Mouse (Mus musculus): ENCODE results near the gene Kcnk4. TPM values are rescaled to one million over a fixed set of nuclear protein-coding genes. Genes with fewer than 3 reads are reported as not detected.
"Not testable (repeated sequence)": the region's sequence is repeated elsewhere in the genome, so short reads cannot be mapped to it uniquely, and the experiment has no call there.

Kcnk4 gene
- polyA plus RNA-seq, 1 experiment from 2014 or later, result 13.8 TPM

DNA sequence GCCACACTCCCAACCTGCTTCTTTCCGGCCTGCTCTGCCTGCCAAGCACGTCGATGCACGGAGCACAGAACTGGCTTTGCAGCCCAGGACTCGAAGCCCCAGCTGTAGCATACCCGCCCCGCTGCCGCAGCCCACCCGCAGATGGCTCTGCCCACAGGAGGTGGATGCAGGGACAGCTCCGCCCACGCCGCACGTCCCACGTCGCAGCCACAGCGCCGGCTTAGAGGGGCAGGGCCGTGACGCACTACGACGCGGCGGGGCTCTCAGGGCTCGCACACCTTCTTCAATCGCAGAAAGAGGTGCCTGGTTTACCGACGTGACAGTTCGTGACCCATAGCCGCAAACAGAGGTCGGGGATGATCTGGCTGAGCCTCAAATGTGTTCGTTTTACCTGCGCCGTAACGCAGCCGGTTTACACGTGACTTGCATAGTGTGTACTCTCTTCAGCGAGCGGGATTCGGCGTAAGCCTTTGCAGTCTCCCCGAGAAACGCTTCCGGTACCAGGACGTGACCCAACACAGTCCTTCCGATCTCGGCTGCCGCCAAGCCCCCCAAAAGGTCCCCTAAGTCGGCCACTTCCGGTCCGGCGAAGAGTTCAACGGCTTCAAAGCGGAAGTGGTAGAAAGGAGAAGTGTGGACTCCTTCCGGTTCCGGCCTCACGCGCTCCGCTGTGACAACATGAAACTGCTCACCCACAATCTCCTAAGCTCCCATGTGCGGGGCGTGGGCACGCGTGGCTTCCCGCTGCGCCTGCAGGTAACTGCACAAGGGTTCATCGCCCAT, 24.6 kb downstream of the Kcnk4 start, which contains the start of the genes Trmt112 and Prdx5:
Trmt112 (plus strand) TSS at position 192 of the 783 bp plus-strand sequence.
Prdx5 (minus strand) TSS at position 600 of the 783 bp plus-strand sequence.
- Histone ChIP-seq H3K27ac (replicated peaks) (peak within 1 kb of the TSS; percentile 98), H3K4me1 (peaks cover 38% of the 10 kb centered on the region), H3K36me3 (peaks cover 56% of the 10 kb centered on the region), H3K4me2 (peak within 1 kb of the TSS; percentile 73), H3K27me3 (replicated peaks) (no peaks in the 10 kb centered on the region), H3K9ac (replicated peaks) (peak within 1 kb of the TSS; percentile 73), H3K9me3 (replicated peaks) (no peaks in the 10 kb centered on the region), H3K4me3 (replicated peaks) (peak within 1 kb of the TSS; percentile 64)
- ATAC-seq (ENCODE audit: low FRiP score), result peak; percentile 94
- WGBS, result under 1% methylated on average over 65 of the region's 65 CpGs

GRCm38 (mm10) chr19:6909021-6909420, 25.3 kb downstream of the Kcnk4 start:
- 8% methylated on average over 11 of the region's 11 CpGs for WGBS
- Histone ChIP-seq H3K9me3 (replicated peaks) (no peaks in the 10 kb centered on the region), H3K9ac (replicated peaks) (peak overlapping the region; percentile 73), H3K4me2 (peak overlapping the region; percentile 73), H3K27me3 (replicated peaks) (no peaks in the 10 kb centered on the region), H3K4me1 (peaks cover 38% of the 10 kb centered on the region), H3K36me3 (peaks cover 61% of the 10 kb centered on the region), H3K4me3 (replicated peaks) (peak overlapping the region; percentile 64), H3K27ac (replicated peaks) (peak overlapping the region; percentile 98)
- no peak for ATAC-seq (ENCODE audit: low FRiP score)

- ATAC-seq (ENCODE audit: low FRiP score), result no peak
- peak overlapping the region; percentile 73; the same call in 1 of the 2 replicates for H3K9ac ChIP-seq (replicated peaks)
- peaks cover 52% of the 10 kb centered on the region for H3K36me3 ChIP-seq
- H3K9me3 ChIP-seq (replicated peaks), result no peaks in the 10 kb centered on the region
- WGBS, result 92% methylated on average over 7 of the region's 7 CpGs
- peak overlapping the region; percentile 64 for H3K4me3 ChIP-seq (replicated peaks)
- no peak overlapping the region for H3K27ac ChIP-seq (replicated peaks)
- H3K4me1 ChIP-seq, result peaks cover 38% of the 10 kb centered on the region
- H3K4me2 ChIP-seq, result peak overlapping the region; percentile 73
- no peaks in the 10 kb centered on the region for H3K27me3 ChIP-seq (replicated peaks)
These were observed 26.3 kb downstream of the Kcnk4 start for GRCm38 (mm10) chr19:6907811-6908540.

DNA sequence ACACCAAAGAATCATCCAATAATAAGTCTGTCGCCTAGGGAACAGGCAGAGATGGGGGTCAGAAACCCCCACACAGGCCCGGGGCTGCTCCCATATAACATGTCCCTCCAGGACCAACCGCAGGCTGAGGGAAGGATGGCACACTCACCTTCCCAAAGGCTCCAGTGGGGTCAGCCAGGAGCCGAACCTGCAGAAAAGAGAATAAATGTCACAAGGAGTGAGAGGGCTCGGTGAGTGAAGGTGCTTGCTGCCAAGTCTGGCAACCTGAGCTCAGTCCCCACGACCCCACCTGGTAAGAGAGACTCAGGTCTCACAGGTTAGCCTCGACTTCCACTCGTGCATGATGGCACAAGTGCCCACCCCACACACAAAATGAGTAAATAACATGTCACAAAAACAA, 27.2 kb downstream of the Kcnk4 start:
- H3K27me3 ChIP-seq (replicated peaks), result no peaks in the 10 kb centered on the region
- peaks cover 38% of the 10 kb centered on the region for H3K4me1 ChIP-seq
- peak overlapping the region; percentile 73; the same call in 1 of the 2 replicates for H3K4me2 ChIP-seq
- peaks cover 43% of the 10 kb centered on the region for H3K36me3 ChIP-seq
- H3K9ac ChIP-seq (replicated peaks), result no peak overlapping the region
- ATAC-seq (ENCODE audit: low FRiP score), result no peak
- no peak overlapping the region for H3K27ac ChIP-seq (replicated peaks)
- WGBS, result 92% methylated on average over 8 of the region's 8 CpGs
- no peaks in the 10 kb centered on the region for H3K9me3 ChIP-seq (replicated peaks)
- H3K4me3 ChIP-seq (replicated peaks), result no peak overlapping the region

DNA sequence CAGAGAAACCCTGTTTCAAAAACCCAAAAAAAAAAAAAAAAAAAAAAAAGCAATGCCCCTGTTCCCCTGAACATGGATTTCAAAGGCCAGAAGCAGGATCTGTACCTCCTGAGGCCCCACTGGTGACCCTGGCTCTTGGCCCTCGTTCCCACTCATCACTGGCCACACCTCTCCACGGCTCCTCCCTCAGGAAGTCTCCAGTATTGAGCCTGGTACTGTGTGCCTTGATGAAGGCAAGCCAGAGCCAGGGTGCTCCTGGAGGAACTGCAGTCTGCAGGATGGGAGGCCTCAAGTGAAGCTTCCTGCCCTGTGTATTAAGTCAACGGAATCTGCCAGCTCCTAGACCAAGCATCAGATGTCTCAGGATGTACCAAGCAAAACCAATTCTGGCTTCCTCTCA, 28.1 kb downstream of the Kcnk4 start:
- Histone ChIP-seq H3K4me3 (replicated peaks) (no peak overlapping the region), H3K4me2 (no peak overlapping the region)

GRCm38 (mm10) chr19:6905498-6906159, 28.7 kb downstream of the Kcnk4 start:
- 94% methylated on average over 11 of the region's 11 CpGs for WGBS
- no peak overlapping the region for H3K9ac ChIP-seq (replicated peaks)
- no peak overlapping the region for H3K4me3 ChIP-seq (replicated peaks)
- ATAC-seq (ENCODE audit: low FRiP score), result no peak
- H3K27me3 ChIP-seq (replicated peaks), result no peaks in the 10 kb centered on the region
- H3K4me2 ChIP-seq, result no peak overlapping the region
- peaks cover 26% of the 10 kb centered on the region for H3K4me1 ChIP-seq
- H3K36me3 ChIP-seq, result peaks cover 32% of the 10 kb centered on the region
- no peak overlapping the region for H3K27ac ChIP-seq (replicated peaks)
- H3K9me3 ChIP-seq (replicated peaks), result no peaks in the 10 kb centered on the region

More for the DNA sequence above, 28.1 kb downstream of the Kcnk4 start:
- H3K9me3 ChIP-seq (replicated peaks), result no peaks in the 10 kb centered on the region
- no peak overlapping the region for H3K9ac ChIP-seq (replicated peaks)
- no peak overlapping the region for H3K27ac ChIP-seq (replicated peaks)
- H3K36me3 ChIP-seq, result peaks cover 34% of the 10 kb centered on the region
- H3K4me1 ChIP-seq, result peaks cover 31% of the 10 kb centered on the region
- ATAC-seq (ENCODE audit: low FRiP score), result no peak
- WGBS, result 93% methylated on average over 3 of the region's 3 CpGs
- no peaks in the 10 kb centered on the region for H3K27me3 ChIP-seq (replicated peaks)

GRCm38 (mm10) chr19:6904846-6905245, 29.5 kb downstream of the Kcnk4 start:
- no peak for ATAC-seq (ENCODE audit: low FRiP score)

DNA sequence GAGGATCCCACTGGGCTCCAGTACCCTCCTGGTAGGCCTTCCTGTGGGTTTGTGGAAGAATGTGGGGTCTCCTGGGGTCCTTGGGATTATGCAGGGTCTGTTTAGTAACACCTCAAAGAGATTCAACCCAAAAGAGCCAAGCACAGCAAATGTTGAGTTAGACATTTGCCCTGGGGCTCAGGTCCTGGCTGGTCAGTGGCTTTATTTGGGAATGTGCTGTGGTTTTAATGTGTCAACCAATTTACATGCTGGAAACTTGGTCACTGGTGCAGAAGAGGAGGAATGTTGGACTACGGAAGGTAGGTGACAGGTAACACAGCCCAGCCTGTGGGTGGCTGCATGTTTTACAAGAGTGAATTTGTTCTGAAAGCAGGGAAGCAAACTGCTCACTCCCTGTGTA, 31.3 kb downstream of the Kcnk4 start:
- H3K9me3 ChIP-seq (replicated peaks), result no peaks in the 10 kb centered on the region
- H3K9ac ChIP-seq (replicated peaks), result no peak overlapping the region
- no peaks in the 10 kb centered on the region for H3K27me3 ChIP-seq (replicated peaks)
- 100% methylated on average over 1 of the region's 1 CpGs for WGBS
- H3K4me1 ChIP-seq, result peaks cover 13% of the 10 kb centered on the region
- H3K36me3 ChIP-seq, result peaks cover 32% of the 10 kb centered on the region
- ATAC-seq (ENCODE audit: low FRiP score), result no peak
- H3K27ac ChIP-seq (replicated peaks), result no peak overlapping the region
- H3K4me3 ChIP-seq (replicated peaks), result no peak overlapping the region
- H3K4me2 ChIP-seq, result no peak overlapping the region

More at GRCm38 (mm10) chr19:6904846-6905245, 29.5 kb downstream of the Kcnk4 start:
- Histone ChIP-seq H3K4me3 (replicated peaks) (no peak overlapping the region), H3K27me3 (replicated peaks) (no peaks in the 10 kb centered on the region), H3K36me3 (peaks cover 32% of the 10 kb centered on the region), H3K9ac (replicated peaks) (no peak overlapping the region), H3K27ac (replicated peaks) (no peak overlapping the region), H3K4me2 (no peak overlapping the region), H3K4me1 (peaks cover 23% of the 10 kb centered on the region), H3K9me3 (replicated peaks) (no peaks in the 10 kb centered on the region)
- WGBS, result 86% methylated on average over 2 of the region's 2 CpGs

DNA sequence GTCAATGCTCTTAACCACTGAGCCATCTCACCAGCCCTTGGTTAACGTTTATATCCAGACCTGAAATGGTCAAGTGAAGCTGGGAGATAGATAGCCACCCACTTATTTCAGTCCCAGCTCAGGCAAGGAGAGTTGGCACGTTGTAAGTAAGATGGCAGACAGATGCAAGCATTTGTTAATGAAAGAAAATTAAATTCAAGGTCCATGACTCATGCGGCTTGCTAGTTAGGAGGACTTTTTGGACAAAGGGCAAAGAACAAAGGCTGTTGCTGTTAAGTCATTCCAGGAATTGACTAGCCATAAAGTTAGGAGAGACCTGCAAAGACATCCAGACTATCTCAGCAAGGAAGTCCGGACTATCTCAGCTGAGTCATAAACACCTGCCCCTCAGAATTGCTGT, 34.7 kb downstream of the Kcnk4 start:
- ATAC-seq (ENCODE audit: low FRiP score), result no peak
- peaks cover 8% of the 10 kb centered on the region; the same call in 1 of the 2 replicates for H3K36me3 ChIP-seq
- H3K27me3 ChIP-seq (replicated peaks), result no peaks in the 10 kb centered on the region
- WGBS, result 76% methylated on average over 4 of the region's 4 CpGs
- no peak overlapping the region for H3K4me2 ChIP-seq
- H3K9me3 ChIP-seq (replicated peaks), result no peaks in the 10 kb centered on the region
- H3K4me1 ChIP-seq, result no peaks in the 10 kb centered on the region
- no peak overlapping the region for H3K27ac ChIP-seq (replicated peaks)
- H3K4me3 ChIP-seq (replicated peaks), result no peak overlapping the region
- H3K9ac ChIP-seq (replicated peaks), result no peak overlapping the region

DNA sequence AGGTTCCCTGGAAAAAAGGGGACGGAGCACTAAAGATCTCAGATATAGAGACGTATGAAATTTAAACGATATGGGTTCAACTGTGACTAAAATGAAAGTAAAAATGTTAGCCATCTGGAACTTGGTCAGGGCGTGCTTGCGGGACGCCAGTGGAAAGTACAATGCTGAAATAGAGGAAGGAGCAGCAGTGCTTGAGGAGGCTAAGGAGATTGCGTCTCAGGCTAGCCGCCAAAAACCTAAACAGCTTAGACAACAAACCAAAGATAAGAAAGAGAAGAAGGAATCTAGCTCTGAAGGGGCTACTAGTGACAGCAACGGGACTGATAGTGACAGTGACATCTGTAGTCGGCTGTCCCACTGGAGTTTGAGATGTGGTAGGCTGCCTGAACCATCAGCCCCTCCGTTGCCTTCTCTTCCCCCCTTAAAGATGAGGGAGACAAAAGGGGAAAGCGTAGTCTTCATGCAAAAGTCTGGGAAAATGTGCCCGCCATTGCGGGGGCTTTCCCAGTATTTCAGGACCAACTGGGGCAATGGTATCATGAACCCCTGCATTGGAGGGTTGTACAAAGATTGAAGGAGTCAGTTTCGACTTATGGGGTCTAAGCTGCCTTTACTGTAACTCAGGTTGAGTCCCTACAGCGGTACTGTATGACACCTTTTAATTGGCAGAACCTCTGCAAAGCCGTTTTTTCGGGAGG, 38.6 kb downstream of the Kcnk4 start:
- H3K9me3 ChIP-seq (replicated peaks); H3K4me2 ChIP-seq; H3K27me3 ChIP-seq (replicated peaks); H3K27ac ChIP-seq (replicated peaks); H3K9ac ChIP-seq (replicated peaks); H3K4me1 ChIP-seq; ATAC-seq (ENCODE audit: low FRiP score); H3K4me3 ChIP-seq (replicated peaks); H3K36me3 ChIP-seq: not testable (repeated sequence)
- WGBS, result 93% methylated on average over 18 of the region's 18 CpGs

All from neural tube, embryonic 15.5 days (tissue).